Mouse (Mus musculus) embryo, embryonic 11.5 days (tissue): ENCODE data around the gene Ano7.
A peak's percentile ranks its signal among the peaks of the same experiment; 100 is the strongest.

Source experiments
- DNase-seq: peaks from one replicate; pipeline ENCODE4 v3.0.0-alpha.2; 2012; ENCODE audit warnings: low read depth, low spot score

Ano7 gene

GRCm38 (mm10) chr1:93373665-93374064 lies at the start of gene Ano7:
Gene Ano7, plus strand, starts transcription at chr1:93373930.
- DNase-seq: no peak

GRCm38 (mm10) chr1:93323973-93324372 lies 49.8 kb upstream of the Ano7 start:
- no peak for DNase-seq

GRCm38 (mm10) chr1:93326446-93326845 lies 47.3 kb upstream of the Ano7 start:
- DNase-seq: no peak

GRCm38 (mm10) chr1:93334621-93335020 lies 39.1 kb upstream of the Ano7 start:
- no peak for DNase-seq

DNA sequence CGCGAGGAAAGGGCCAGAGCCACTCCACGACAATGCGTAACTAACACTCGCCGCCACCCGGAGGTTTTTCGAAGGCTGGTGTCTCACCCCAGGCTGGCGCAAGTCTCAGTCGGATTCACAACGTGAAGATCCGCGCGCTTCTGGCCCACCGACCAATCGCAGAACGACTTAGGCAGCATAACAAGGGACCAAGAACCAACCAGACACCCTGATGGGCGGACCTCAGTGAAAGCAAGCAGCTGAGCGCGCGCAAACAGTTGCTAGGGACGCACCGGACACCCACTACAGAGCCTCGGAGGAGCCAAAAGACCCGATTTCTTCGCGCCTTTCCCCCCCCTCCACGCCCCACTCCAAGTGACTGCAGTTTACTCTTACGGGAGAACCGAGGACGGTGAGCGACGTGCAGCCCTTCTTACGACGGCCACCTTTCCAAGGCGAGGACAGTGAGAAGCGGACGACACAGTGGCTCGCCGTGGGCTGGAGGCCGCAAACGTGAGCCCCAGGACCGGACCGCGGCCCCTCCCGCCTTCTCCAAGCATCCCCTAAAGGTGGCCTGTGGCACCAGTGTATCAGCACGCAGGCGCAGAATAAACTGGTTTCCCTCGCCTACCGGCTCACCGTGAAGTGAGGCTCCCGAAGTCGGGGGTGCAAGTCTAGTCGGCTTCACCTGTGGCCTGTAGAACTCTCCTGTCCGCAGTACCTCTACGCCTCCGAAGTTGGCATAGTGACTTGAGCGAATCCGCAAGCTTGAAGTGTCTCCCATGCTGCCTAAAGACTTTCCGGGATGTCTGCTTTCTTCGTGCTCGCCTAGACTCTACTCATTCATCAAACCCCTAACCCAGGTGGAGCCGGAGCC lies 30.9 kb upstream of the Ano7 start, which contains the start of the genes Ppp1r7 and Pask:
TSS of gene Ppp1r7 (plus strand) at position 207 of the 856 bp plus-strand sequence.
TSS of gene Pask (minus strand) at position 835 of the 856 bp plus-strand sequence.
- DNase-seq: peak; percentile 95

GRCm38 (mm10) chr1:93343504-93344047 lies 30.2 kb upstream of the Ano7 start:
- DNase-seq: peak; percentile 91

DNA sequence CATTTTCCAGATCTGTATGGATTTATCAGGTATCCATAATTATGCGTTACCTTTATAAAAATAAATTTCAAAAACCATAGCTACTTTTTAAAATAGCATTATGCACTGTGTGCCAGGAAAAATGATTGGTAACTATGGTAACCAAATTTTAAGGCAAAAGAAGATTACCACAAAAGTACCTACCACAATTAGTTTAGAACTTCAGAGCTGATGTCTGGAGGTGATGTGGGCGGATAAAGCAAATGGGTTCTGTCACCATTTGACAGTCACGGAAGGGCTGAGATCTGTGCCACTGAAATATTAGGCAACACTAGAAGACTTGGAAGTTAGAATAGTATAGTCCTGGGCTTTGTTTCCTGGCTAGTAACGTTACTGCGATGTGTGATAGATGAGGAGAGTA lies 26.6 kb upstream of the Ano7 start:
- no peak for DNase-seq

DNA sequence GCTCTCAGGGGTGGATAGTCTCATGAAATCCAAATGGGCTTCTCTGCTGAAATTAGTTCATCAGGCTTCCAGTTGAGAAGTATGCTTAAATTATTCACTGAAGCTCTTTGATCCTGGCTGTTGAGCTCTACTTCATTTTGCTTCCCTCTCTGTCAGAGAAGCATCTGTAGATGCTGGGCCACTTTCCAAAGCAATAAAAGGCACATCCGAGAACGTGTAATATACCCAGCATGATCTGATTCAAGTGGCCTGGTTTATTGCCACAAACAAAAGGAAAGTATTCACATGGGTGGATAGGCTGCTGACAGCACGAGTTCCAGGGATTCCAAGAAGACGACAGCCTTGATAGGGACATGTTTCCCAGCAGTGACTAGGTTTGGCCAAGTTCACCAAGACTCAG lies 24.0 kb upstream of the Ano7 start:
- DNase-seq: no peak

- no peak for DNase-seq
These were observed 21.0 kb upstream of the Ano7 start for GRCm38 (mm10) chr1:93352724-93353123.

DNA sequence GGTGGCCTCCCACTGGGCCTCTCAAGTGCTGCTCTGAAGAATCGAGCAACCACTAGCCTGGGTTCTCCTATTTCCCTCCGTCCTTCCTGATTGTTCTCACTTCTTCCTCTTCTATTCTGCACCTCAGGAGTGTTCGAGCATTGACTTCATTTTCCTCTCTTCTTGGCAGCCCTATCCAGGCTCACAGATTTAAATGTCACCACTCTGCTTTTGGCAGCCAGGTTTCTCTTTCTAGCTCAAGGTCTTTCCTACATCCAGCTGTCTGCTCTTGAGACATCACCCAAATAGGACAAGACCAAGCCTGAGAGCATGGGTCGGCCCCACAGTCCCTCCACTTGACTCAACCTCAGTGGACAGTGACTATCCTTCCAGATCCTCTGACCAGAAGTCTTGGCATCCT lies 11.1 kb upstream of the Ano7 start:
- no peak for DNase-seq

DNA sequence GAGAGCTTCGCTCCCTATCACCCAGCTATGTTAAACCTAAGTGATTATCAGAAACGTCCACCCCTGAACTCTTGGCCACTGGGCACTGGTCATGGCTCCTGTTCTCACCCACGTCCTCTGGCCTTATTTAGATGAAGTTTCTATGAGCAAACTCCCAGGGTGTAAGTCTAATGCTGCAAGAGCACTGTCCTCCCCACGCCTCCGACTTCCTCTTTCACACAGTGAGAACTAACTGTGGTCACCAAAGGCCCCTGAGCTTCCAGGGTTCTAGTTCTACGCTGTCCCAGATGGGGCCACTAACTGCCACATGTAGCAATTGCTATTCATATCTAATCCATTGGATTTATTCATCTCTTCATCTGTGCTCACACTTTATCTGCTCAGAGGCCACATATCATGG lies 8.1 kb upstream of the Ano7 start:
- DNase-seq: no peak

DNA sequence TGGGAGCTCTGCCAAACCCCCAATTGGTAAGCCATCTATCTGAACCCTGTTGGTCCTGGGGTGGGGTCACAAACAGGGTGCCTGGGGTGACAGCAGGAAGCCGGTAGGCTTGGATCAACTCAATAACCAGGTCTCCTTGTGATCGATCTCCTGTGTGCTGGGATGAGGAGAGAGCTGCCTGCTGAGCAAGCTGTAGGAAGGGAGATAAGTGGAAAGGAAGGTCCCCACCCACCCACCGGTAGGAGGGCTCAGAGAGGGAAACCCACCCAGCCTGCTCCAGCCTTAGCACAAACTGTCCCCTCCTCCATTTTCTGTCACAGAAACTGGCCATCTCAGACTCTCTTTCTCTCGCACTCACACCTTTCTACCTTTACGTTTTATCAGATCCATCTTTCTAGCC lies 3.6 kb downstream of the Ano7 start:
- DNase-seq: no peak

DNA sequence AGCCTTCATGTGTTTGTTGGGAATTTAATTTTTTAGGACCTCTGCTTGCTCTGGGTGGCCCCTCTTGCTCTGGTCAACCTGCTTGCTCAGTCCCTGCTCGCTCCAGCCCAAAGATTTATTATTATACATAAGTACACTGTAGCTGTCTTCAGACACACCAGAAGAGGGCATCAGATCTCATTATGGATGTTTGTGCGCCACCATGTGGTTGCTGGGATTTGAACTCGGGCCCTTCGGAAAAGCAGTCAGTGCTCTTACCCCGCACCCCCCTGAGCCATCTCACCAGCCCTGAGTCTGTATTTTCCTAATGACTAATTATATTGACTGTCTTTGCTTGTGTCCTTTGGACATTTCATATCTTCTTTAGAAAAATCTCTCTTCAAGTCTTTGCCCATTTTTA lies 5.4 kb downstream of the Ano7 start:
- no peak for DNase-seq

DNA sequence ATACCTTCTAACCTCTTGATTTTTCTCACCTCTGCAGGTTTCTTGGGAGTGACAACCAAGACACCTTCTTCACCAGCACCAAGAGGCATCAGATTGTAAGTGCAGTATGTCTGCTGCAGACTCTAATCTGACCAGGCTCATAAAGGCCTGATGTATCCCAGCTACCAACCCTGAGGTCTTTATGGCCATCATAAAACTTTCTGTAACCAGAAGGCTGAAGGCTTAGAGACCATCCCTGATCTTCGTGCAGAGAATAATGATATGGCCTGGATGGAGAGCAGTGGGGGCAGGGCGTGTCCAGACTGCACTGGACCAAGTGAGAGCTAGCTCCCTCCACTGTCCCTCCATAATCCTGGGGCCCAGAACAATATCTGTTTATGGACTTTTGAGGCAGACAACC lies 13.5 kb downstream of the Ano7 start:
- DNase-seq: no peak

DNA sequence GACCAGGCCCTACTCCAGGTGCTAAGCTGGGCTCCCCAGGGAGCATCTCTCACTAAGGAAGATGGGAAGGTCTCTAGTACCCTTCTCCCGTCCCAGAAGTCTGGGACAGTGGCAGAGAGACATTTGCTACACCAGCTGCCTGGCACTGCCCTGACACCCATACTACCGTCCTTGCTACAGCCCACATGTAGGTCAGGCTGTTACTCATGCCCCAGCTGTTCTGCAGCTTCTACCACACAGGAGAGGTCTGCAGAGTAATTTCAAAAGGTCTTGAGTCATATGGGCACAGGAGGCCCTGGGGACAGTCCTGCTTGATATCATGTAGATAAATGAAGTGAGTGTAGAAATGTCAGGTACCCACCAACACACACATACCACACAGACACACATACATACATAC lies 15.2 kb downstream of the Ano7 start:
- DNase-seq: no peak

DNA sequence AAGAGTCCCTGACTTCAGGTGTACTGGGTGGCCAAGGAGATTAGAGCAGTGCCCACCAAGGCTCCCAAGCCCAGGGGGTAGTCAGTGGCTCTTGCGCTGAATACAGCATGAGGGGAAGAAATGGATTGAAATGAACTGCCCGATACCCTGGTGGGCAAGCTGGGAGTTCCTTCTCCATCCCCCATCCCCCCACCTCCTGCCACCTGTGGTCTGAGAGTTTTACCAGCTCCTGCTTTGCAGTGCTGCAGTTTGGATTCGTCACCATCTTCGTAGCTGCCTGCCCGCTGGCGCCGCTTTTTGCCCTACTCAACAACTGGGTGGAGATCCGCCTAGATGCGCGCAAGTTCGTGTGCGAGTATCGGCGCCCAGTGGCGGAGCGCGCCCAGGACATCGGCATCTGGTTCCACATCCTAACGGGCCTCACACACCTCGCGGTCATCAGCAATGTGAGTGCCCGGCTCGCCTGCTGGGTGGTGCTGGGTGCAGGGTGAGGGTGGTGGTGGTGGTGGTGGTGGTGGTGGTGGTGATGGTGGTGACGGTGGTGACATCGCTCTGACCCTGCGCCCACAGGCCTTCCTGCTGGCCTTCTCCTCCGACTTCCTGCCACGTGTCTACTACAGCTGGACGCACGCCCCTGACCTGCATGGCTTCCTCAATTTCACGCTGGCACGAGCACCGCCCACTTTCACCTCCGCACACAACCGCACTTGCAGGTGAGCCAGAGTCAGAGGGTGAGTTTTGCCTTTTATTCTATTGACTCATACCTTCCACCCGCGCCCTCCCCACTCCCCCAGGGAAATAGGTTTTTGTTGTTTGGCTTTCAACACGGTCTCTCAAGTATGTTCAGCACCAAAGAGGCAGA lies 27.7 kb downstream of the Ano7 start:
- DNase-seq: no peak

DNA sequence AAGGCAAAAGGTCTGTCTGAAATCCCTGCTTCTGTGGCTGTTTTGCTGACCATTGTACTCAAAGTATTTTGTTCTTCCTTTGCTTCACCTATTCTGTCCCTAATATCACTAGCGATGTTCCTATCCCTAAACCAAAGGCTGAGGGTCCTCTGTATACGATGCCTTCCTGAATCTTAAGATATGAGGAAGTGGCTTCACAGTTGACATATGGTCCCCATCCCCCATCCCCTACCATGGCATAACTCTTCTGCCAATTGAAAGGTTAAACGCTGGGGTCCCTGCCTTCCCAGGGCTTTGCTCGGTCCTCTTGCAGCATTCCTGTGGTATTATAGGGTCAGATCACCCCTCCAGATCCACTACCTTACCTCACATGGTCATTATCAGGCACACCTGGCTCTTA lies 29.7 kb downstream of the Ano7 start:
- DNase-seq: no peak

GRCm38 (mm10) chr1:93432087-93432486 lies 58.4 kb downstream of the Ano7 start:
- DNase-seq: no peak

DNA sequence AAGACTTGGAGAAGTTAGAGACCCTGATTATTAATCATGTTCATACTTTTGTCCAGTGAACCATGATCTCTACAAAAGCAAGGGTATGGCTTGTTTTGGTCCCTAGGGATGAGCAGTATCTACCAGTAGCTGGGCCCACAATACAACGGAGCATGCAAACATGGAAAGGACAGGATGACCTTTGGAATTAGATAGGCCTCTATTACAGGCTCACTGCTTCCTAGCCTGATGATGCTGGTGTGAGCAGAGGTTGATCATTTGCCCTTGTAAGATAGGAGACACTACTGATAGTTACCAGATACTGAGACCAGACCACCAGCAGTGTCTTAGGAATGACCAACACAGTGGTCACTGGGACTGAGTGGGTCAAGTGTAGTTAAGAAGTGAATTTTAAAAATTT lies 65.6 kb downstream of the Ano7 start:
- no peak for DNase-seq

- DNase-seq: peak; percentile 48
These were observed 70.8 kb downstream of the Ano7 start for GRCm38 (mm10) chr1:93444405-93445110.

DNA sequence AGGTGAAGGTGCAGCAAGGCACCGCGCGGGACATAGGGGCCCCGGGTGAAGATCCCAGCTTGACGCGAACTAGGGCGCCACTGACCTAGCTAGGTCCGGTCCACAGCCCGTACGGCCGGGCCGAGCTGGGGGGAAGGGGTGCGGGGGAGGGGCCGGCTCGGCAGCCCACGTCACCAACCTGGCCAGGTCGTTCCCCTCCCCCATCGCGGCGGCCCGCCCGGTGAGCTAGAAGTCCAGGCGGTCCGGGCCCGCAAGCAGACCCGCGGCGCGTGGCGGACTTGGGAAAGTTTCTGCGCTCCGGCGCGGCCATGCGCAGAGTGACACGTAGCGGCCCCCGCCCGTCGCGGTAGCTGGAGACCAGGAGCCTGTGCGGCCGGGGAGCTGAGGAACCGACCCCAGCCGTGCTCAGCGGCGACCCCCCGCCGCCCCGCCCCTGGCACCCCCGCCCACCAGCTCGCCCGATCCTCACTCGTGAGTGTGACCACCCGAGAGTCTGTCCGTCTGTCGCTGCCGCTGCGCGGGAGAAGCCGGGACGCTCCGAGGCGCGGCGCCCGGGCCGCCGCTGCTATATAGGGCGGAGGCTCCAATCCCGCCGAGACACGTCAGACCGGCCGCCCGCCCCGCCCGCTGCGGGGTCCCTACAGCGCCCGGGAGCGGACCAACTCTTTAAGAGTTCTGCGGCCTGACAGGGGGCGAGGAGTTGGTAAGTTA lies 71.5 kb downstream of the Ano7 start:
- peak; percentile 62 for DNase-seq
